Mouse (Mus musculus): ENCODE measurements around the gene Rbm4b. TPM values are rescaled to one million over a fixed set of nuclear protein-coding genes. Genes with fewer than 3 reads are reported as not detected.
"Not testable (repeated sequence)": the region's sequence is repeated elsewhere in the genome, so short reads cannot be mapped to it uniquely, and the experiment has no call there.

Gene Rbm4b
- total RNA-seq, 4 experiments from 2014 or later, result 14.3 to 16.5 (median 16.1) TPM

DNA sequence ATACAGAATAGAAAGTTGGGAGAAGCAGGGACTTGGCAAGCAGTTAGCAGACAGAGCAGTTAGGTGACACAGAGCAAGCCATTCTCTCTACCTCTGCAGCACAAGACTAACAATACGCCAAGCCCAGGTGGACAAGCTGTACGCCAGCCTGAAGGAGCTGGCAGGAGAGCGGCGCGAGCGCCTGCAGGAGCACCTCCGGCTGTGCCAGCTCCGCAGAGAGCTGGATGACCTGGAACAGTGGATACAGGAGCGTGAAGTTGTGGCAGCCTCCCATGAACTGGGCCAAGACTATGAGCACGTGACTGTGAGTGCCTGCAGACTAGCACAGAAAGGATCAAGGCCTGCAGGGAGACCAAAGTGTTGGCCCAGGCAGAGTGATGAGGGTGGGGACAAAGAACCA, 10.6 kb upstream of the Rbm4b start:
- DNase-seq, result no peak

DNA sequence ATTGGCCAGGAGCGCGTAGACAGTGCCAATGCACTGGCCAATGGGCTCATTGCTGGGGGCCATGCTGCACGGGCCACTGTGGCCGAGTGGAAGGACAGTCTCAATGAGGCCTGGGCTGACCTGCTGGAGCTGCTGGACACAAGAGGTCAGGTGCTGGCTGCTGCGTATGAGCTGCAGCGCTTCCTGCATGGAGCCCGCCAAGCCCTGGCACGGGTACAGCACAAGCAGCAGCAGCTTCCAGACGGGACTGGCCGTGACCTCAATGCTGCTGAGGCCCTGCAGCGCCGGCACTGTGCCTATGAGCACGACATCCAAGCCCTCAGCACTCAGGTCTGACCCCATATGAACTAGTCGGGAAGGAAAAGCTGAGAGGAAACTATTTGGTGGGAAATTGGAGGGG, 9.7 kb upstream of the Rbm4b start:
- peak; percentile 53 for DNase-seq

DNA sequence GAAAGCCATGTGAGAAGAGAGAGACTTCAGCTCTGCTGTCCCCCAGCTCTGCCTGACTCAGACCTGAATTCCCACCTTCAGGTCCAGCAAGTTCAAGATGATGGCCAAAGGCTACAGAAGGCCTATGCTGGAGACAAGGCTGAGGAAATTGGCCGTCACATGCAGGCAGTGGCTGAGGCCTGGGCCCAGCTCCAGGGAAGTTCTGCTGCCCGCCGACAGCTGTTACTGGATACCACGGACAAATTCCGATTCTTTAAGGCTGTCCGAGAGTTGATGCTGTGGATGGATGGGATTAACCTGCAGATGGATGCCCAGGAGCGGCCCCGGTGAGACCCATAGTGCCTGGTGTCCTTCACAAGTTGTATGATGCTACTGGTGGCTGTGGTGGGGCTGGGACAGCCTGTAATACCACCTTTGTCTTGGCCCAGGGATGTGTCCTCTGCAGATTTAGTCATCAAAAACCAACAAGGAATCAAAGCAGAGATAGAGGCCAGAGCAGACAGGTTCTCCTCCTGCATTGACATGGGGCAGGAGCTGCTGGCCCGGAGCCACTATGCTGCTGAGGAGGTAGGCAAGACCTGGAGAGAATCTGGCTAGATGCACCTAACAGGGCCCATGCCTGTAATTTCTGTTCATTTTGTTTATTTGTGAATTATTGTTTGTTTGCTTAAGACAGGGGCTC, 8.5 kb upstream of the Rbm4b start:
- no peak for DNase-seq

DNA sequence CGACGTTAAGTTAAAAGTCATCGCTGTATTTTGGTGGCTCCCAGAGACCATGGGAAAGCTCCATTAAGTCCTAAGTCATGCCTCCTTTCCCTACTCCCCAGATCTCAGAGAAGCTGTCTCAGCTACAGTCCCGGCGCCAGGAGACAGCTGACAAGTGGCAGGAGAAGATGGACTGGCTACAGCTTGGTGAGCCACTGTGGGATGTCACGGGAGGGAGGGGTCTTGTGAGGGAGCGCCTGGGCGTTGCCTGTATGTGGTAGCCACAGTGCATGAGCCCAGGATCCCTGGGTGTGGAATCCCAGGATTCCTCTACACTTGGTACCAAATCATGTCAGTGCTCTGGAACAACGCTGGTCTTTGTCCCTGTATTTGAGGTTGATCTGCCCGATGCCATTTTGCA, 7.8 kb upstream of the Rbm4b start:
- DNase-seq, result no peak

DNA sequence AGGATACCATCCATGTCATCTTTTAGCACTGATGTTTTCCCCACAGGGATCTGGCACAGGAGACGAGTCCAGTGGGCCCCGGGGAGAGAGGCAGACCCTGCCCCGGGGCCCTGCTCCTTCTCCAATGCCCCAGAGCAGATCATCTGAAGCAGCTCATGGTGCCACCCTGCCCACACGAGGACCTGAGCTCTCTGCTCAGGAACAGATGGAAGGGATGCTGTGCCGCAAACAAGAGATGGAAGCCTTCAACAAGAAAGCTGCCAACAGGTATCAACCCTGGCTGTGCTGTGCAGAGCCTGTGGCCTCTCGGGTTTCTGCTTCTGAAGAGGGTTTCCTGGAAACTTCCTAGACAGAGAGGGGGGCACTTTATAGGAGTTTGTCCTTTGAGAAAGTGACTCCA, 6.3 kb upstream of the Rbm4b start:
- DNase-seq, result no peak

DNA sequence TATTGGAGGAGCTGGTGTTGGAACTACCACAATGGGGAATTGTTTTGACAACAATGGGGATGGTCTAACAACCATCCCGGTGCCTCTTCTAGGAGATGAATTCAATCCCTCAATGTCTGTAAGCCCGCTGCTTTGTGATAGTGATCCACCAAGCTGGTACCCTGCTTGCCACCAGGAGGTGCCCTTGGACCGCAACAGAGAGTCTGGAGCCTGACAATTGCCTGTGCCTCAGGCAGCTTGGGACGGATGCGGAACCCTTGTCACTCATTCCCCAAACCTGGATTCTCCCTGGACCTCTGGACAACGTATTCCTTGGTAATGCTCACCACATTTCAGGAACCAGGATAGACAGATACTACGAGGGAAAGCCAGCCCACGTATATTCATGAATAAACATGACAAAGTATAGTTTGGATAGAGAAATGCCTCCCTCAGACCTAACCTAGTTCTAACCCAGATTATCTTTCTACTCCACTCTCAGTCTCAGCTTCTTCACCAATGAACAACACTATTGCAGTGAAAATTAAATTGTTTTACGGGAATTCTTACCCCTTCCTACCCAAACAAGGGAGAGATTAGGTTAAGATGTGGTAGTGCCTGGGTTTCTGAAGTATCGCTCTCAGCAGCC, 618 bp upstream of the Rbm4b start:
- DNase-seq, result peak; percentile 84

DNA sequence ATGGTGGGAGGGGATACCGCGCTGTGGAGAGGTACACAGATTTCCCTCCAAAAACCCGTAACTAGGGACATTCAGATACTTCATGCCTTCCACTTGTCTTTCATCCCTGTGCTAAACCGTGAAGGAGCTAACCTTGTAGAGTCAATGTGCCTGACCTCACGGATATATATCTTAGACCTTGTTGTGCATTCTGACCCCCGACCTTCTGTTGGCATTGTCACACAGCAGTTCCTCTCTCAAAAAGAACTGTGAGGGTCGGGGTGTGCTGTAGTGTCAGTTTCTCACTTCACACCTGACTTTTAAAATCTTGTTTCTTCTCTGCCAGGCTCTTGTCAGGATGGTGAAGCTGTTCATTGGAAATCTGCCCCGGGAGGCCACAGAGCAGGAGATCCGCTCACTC, 624 bp downstream of the Rbm4b start:
- DNase-seq, result no peak

DNA sequence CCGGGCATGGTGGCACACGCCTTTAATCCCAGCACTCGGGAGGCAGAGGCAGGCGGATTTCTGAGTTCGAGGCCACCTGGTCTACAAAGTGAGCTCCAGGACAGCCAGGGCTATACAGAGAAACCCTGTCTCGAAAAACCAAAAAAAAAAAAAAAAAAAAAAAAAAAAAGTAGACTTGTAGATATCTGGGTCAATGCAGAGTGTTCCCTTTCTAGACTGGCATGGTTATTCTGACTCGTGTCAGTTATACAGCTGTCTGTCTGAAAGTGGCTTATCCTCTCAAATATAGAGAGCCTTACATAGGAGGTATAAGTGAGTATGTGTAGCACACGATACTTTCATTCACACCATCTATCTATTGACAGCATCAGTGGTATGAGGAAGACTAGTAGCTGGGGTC, 4.2 kb downstream of the Rbm4b start:
- DNase-seq, result not testable (repeated sequence)

DNA sequence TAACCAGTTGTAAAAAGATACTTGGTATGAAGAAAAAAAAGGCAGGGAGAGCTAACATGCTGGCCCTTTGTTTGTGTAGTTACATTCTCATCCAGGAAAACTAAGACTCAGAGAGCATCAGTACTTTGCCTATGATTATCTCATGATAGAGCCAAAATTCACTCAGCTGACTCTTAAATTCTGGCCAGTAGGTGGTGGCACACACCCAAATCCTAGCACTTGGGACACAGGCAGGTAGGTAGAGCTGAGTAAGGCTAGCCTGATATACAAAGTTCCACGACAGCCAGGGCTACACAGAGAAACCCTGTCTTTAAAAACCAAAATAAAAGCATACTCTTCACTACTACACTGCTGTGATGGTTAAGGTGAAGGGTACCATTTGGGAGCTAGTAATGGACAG, 6.6 kb downstream of the Rbm4b start:
- no peak for DNase-seq

- DNase-seq, result no peak
Observed at GRCm38 (mm10) chr19:4767507-4768148, 11.3 kb downstream of the Rbm4b start.

GRCm38 (mm10) chr19:4772785-4773184, 16.5 kb downstream of the Rbm4b start:
- no peak for DNase-seq

- DNase-seq, result no peak
Observed at GRCm38 (mm10) chr19:4782891-4783290, 26.6 kb downstream of the Rbm4b start.

GRCm38 (mm10) chr19:4785206-4785605, 28.9 kb downstream of the Rbm4b start:
- no peak for DNase-seq

- no peak for DNase-seq
Observed at GRCm38 (mm10) chr19:4786313-4786712, 30.0 kb downstream of the Rbm4b start.

- DNase-seq, result no peak
Observed at GRCm38 (mm10) chr19:4793281-4793830, 37.1 kb downstream of the Rbm4b start.

DNA sequence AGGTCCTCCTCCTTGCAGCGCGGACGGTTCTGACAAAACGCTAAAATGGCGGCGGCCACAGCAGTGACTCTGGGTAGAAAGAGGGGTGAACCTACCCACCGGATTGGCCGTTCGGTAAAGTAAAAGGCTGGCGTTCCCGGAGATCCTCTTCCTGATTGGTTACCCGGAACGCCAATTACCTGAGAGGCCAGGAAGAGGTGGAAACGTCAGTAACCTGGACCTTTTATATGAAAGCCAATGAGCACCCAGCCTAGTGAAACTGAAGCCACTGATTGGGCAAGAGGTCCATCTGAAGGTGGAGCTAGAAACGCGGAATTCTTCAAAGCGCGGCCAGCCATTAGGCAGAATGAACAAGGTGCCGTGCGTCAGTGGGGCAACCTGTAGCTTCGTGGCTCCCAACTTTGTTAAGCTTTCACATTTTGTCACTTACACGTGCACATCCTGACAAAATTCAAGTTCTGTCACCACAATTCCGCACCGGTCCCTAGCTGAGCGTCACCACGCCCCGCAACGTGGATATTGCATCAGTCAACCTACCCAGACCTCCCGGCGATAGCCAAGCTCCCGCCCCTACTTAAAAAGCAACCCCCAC, 37.6 kb downstream of the Rbm4b start, which contains the start of gene Rbm4:
Rbm4 (minus strand) TSS at position 71 of the 592 bp plus-strand sequence.
- DNase-seq, result peak; percentile 98

DNA sequence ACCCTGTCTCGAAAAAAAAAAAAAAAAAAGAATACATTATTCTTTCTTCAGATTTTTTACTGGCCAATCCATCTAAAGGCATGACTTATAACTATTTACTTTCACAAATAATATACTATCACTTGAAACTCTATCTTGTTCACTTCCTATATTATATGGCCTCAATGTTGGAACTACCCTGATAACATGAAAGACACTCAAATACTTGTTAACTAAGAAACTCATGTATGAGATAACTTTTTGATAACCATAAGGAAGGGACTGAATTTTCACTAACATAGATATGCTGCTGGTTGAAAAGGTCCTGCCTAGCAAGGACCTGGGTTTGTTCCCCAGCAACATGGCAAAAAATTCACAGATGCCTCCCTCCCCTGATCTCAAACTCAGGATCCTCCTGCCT, 39.6 kb downstream of the Rbm4b start:
- DNase-seq, result no peak

GRCm38 (mm10) chr19:4797846-4798245, 41.5 kb downstream of the Rbm4b start:
- no peak for DNase-seq

GRCm38 (mm10) chr19:4799083-4799482, 42.8 kb downstream of the Rbm4b start:
- no peak for DNase-seq

GRCm38 (mm10) chr19:4802691-4803091, 46.4 kb downstream of the Rbm4b start:
- no peak for DNase-seq

GRCm38 (mm10) chr19:4803283-4803682, 47.0 kb downstream of the Rbm4b start:
- DNase-seq, result no peak

DNA sequence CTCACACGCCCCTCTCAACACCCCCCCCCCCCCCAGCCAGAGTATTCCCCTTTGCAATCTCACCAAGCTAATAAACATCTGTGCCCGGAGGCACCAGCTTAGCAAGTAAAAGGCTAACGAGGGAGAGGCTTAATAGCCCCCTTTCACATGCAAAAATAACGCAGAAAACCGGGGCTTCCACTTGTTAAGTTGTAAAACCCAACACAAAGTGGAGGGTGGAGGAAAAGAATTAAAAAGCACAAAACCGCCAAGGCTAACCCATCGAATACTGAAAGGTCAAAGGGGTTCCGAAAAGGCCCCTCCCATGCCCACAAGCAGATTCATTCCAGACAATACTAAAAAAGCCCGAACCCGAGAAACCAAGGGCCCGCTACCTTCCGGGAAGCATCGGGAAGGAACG, 54.0 kb downstream of the Rbm4b start:
- no peak for DNase-seq

GRCm38 (mm10) chr19:4810746-4811062, 54.4 kb downstream of the Rbm4b start:
- DNase-seq, result no peak

Measured in adrenal gland, adult 8-10 months (tissue).